Mouse (Mus musculus): ENCODE results near the gene Zfp385a. TPM values are rescaled to one million over a fixed set of nuclear protein-coding genes. Genes with fewer than 3 reads are reported as not detected.

Gene Zfp385a
- polyA plus RNA-seq, 1 experiment = 35.6 TPM

GRCm38 (mm10) chr15:103364761-103365160 lies 24.9 kb upstream of the Zfp385a start:
- peak overlapping the region; percentile 97 for H3K4me3 ChIP-seq
- peak overlapping the region; percentile 92 for H3K4me2 ChIP-seq (ENCODE audit: low read depth)
- H3K79me2 ChIP-seq (ENCODE audit: control insufficient read depth, insufficient read depth) = peaks cover 65% of the 10 kb centered on the region
- no peaks in the 10 kb centered on the region for H3K27me3 ChIP-seq (ENCODE audit: control insufficient read depth, insufficient read depth, insufficient read length)
- no peaks in the 10 kb centered on the region for H3K36me3 ChIP-seq (ENCODE audit: control insufficient read depth, insufficient read depth)
- peak overlapping the region; percentile 89 for H3ac ChIP-seq (ENCODE audit: control insufficient read depth, insufficient read length)
- TF ChIP-seq CEBPB (IDR thresholded peaks at IDR 0.05; ENCODE audit: insufficient read depth, poor library complexity, severe bottlenecking) (0 out of 2 replicates have a peak, but pooled peaks have one; percentile 7), SRF (IDR thresholded peaks at IDR 0.05; ENCODE audit: control insufficient read depth, insufficient read length, low read depth) (no peak)

GRCm38 (mm10) chr15:103363809-103364208 lies 23.9 kb upstream of the Zfp385a start:
- no peaks in the 10 kb centered on the region for H3K36me3 ChIP-seq (ENCODE audit: control insufficient read depth, insufficient read depth)
- H3K79me2 ChIP-seq (ENCODE audit: control insufficient read depth, insufficient read depth) = peaks cover 65% of the 10 kb centered on the region
- H3K4me2 ChIP-seq (ENCODE audit: low read depth) = peak overlapping the region; percentile 92
- TF ChIP-seq TCF12 (IDR thresholded peaks at IDR 0.05; ENCODE audit: insufficient read depth, poor library complexity, severe bottlenecking) (no peak), CEBPB (IDR thresholded peaks at IDR 0.05; ENCODE audit: insufficient read depth, poor library complexity, severe bottlenecking) (no peak), MYOD1 (IDR thresholded peaks at IDR 0.05; ENCODE audit: control insufficient read depth in 1 of 3, insufficient read length in 2 of 3, low read depth in 2 of 3) (no peak), MYOG (IDR thresholded peaks at IDR 0.05; ENCODE audit: control insufficient read depth in 1 of 3, insufficient read depth in 1 of 3, insufficient read length in 2 of 3, low read depth in 2 of 3) (no peak), REST (IDR thresholded peaks at IDR 0.05; ENCODE audit: insufficient read depth, insufficient read length) (no peak), POLR2A (IDR thresholded peaks at IDR 0.05; ENCODE audit: insufficient read length, low read depth) (no peak)
- no peaks in the 10 kb centered on the region for H3K27me3 ChIP-seq (ENCODE audit: control insufficient read depth, insufficient read depth, insufficient read length)
- H3ac ChIP-seq (ENCODE audit: control insufficient read depth, insufficient read length) = no peak overlapping the region
- H3K4me3 ChIP-seq = peak overlapping the region; percentile 97

GRCm38 (mm10) chr15:103362950-103363349 lies 23.1 kb upstream of the Zfp385a start:
- no peak overlapping the region for H3ac ChIP-seq (ENCODE audit: control insufficient read depth, insufficient read length)
- H3K4me3 ChIP-seq = no peak overlapping the region
- peak overlapping the region; percentile 92 for H3K4me2 ChIP-seq (ENCODE audit: low read depth)
- no peaks in the 10 kb centered on the region for H3K36me3 ChIP-seq (ENCODE audit: control insufficient read depth, insufficient read depth)
- no peaks in the 10 kb centered on the region for H3K27me3 ChIP-seq (ENCODE audit: control insufficient read depth, insufficient read depth, insufficient read length)
- no peak for TF ChIP-seq POLR2AphosphoS2 (IDR thresholded peaks at IDR 0.05; ENCODE audit: insufficient read length, low read depth)
- TF ChIP-seq SRF (IDR thresholded peaks at IDR 0.05; ENCODE audit: control insufficient read depth, insufficient read length, low read depth) = no peak
- TF ChIP-seq MYOG (IDR thresholded peaks at IDR 0.05; ENCODE audit: control insufficient read depth in 1 of 3, insufficient read depth in 1 of 3, insufficient read length in 2 of 3, low read depth in 2 of 3) = no peak
- no peak for TF ChIP-seq TCF12 (IDR thresholded peaks at IDR 0.05; ENCODE audit: insufficient read depth, poor library complexity, severe bottlenecking)
- TF ChIP-seq REST (IDR thresholded peaks at IDR 0.05; ENCODE audit: insufficient read depth, insufficient read length) = no peak
- TF ChIP-seq CEBPB (IDR thresholded peaks at IDR 0.05; ENCODE audit: insufficient read depth, poor library complexity, severe bottlenecking) = no peak
- no peak for TF ChIP-seq USF1 (IDR thresholded peaks at IDR 0.05; ENCODE audit: low read depth)
- no peak for TF ChIP-seq TCF3 (IDR thresholded peaks at IDR 0.05; ENCODE audit: insufficient read length, low read depth)
- peaks cover 71% of the 10 kb centered on the region for H3K79me2 ChIP-seq (ENCODE audit: control insufficient read depth, insufficient read depth)

- Histone ChIP-seq H3K79me2 (ENCODE audit: control insufficient read depth, insufficient read depth) (peaks cover 77% of the 10 kb centered on the region), H3K4me3 (no peak overlapping the region), H3K4me2 (ENCODE audit: low read depth) (no peak overlapping the region), H3K36me3 (ENCODE audit: control insufficient read depth, insufficient read depth) (peaks cover 5% of the 10 kb centered on the region), H3ac (ENCODE audit: control insufficient read depth, insufficient read length) (no peak overlapping the region), H3K27me3 (ENCODE audit: control insufficient read depth, insufficient read depth, insufficient read length) (no peaks in the 10 kb centered on the region)
- TF ChIP-seq POLR2A (IDR thresholded peaks at IDR 0.05; ENCODE audit: insufficient read length, low read depth) (no peak), E2F4 (IDR thresholded peaks at IDR 0.05; ENCODE audit: insufficient read depth) (no peak), USF1 (IDR thresholded peaks at IDR 0.05; ENCODE audit: low read depth) (no peak), SRF (IDR thresholded peaks at IDR 0.05; ENCODE audit: control insufficient read depth, insufficient read length, low read depth) (no peak), POLR2AphosphoS2 (IDR thresholded peaks at IDR 0.05; ENCODE audit: insufficient read length, low read depth) (no peak), MYOG (IDR thresholded peaks at IDR 0.05; ENCODE audit: control insufficient read depth in 1 of 3, insufficient read depth in 1 of 3, insufficient read length in 2 of 3, low read depth in 2 of 3) (no peak), REST (IDR thresholded peaks at IDR 0.05; ENCODE audit: insufficient read depth, insufficient read length) (no peak), MAX (IDR thresholded peaks at IDR 0.05; ENCODE audit: low read depth) (no peak), CEBPB (IDR thresholded peaks at IDR 0.05; ENCODE audit: insufficient read depth, poor library complexity, severe bottlenecking) (no peak), TCF3 (IDR thresholded peaks at IDR 0.05; ENCODE audit: insufficient read length, low read depth) (no peak), MYOD1 (IDR thresholded peaks at IDR 0.05; ENCODE audit: control insufficient read depth in 1 of 3, insufficient read length in 2 of 3, low read depth in 2 of 3) (no peak), TCF12 (IDR thresholded peaks at IDR 0.05; ENCODE audit: insufficient read depth, poor library complexity, severe bottlenecking) (no peak)
Measured at GRCm38 (mm10) chr15:103362333-103362732, 22.4 kb upstream of the Zfp385a start.

- Histone ChIP-seq H3K4me2 (ENCODE audit: low read depth) (peak overlapping the region; percentile 8), H3ac (ENCODE audit: control insufficient read depth, insufficient read length) (no peak overlapping the region), H3K79me2 (ENCODE audit: control insufficient read depth, insufficient read depth) (peaks cover 83% of the 10 kb centered on the region), H3K36me3 (ENCODE audit: control insufficient read depth, insufficient read depth) (peaks cover 14% of the 10 kb centered on the region), H3K4me3 (no peak overlapping the region), H3K27me3 (ENCODE audit: control insufficient read depth, insufficient read depth, insufficient read length) (no peaks in the 10 kb centered on the region)
- no peak for TF ChIP-seq MYOD1 (IDR thresholded peaks at IDR 0.05; ENCODE audit: control insufficient read depth in 1 of 3, insufficient read length in 2 of 3, low read depth in 2 of 3)
- no peak for TF ChIP-seq E2F4 (IDR thresholded peaks at IDR 0.05; ENCODE audit: insufficient read depth)
- no peak for TF ChIP-seq TCF3 (IDR thresholded peaks at IDR 0.05; ENCODE audit: insufficient read length, low read depth)
- TF ChIP-seq TCF12 (IDR thresholded peaks at IDR 0.05; ENCODE audit: insufficient read depth, poor library complexity, severe bottlenecking) = no peak
- no peak for TF ChIP-seq CEBPB (IDR thresholded peaks at IDR 0.05; ENCODE audit: insufficient read depth, poor library complexity, severe bottlenecking)
- no peak for TF ChIP-seq SRF (IDR thresholded peaks at IDR 0.05; ENCODE audit: control insufficient read depth, insufficient read length, low read depth)
- TF ChIP-seq POLR2A (IDR thresholded peaks at IDR 0.05; ENCODE audit: insufficient read length, low read depth) = no peak
- no peak for TF ChIP-seq REST (IDR thresholded peaks at IDR 0.05; ENCODE audit: insufficient read depth, insufficient read length)
- TF ChIP-seq POLR2AphosphoS2 (IDR thresholded peaks at IDR 0.05; ENCODE audit: insufficient read length, low read depth) = no peak
- no peak for TF ChIP-seq MYOG (IDR thresholded peaks at IDR 0.05; ENCODE audit: control insufficient read depth in 1 of 3, insufficient read depth in 1 of 3, insufficient read length in 2 of 3, low read depth in 2 of 3)
Measured at GRCm38 (mm10) chr15:103361269-103361668, 21.4 kb upstream of the Zfp385a start.

Data from myocyte (in vitro differentiated cells).